In the genomic region with DNA sequence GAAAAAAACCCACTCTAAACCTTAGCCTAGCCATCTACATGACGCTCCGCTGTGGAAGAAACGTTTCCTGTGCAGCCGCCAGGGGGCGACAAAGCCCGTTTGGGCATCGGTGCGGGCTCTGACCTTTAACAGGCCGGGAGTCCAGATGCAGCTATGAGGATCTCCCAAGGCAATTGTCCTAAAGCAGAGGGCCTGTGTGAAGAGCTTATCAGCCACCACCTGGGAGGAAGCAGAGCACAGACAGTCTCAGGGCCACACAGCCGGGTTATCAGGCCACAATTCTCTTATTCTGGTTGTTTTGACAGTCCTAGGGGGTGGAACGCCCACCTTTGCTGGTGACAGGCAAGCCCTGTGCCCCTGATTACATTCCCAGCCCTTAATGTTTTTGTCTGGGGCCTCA, we compare ENCODE assay signal across 9 mouse cellular contexts. TPM values are rescaled to one million over a fixed set of nuclear protein-coding genes. Genes with fewer than 3 reads are reported as not detected.
DNase-seq lines count a peak whose midpoint lies in the region; ATAC-seq and TF ChIP-seq lines count a peak whose summit lies in the region.
"Had no signal": no experiment of that assay in that cellular context is flagged by ENCODE, and none has a peak within 500 bp of the region (broad histone marks: within the 10 kb centered on the region; RNA-seq: fewer than 3 reads in every experiment).

No protein-coding gene starts in this region.

- peak; percentile 95 for TF ChIP-seq CTCF in Patski (IDR thresholded peaks at IDR 0.05)
- TF ChIP-seq CTCF in gastrocnemius, adult 2 months (IDR thresholded peaks at IDR 0.05): peak; percentile 95
- TF ChIP-seq CTCF in left cerebral cortex, adult 2 months (IDR thresholded peaks at IDR 0.05): peak; percentile 95

- H3K27me3 ChIP-seq in Patski: no peaks in the 10 kb centered on the region
- peaks cover 2% of the 10 kb centered on the region for H3K27me3 ChIP-seq in megakaryocyte, embryonic 14.5 days (replicated peaks)

- POLR2A ChIA-PET in Patski (lab: Charles Lee): interaction anchor here (0.6 to 2.8 kb wide), 3 partner anchors 44 to 408 kb away, joined by 4 to 13 read pairs (median 6); no protein-coding TSS in a partner anchor

- peak overlapping the region; percentile 56 for H3K27ac ChIP-seq in gastrocnemius, adult 2 months
- no peak overlapping the region for H3K27ac ChIP-seq in left cerebral cortex, adult 2 months

- H3K4me1 ChIP-seq in megakaryocyte, embryonic 14.5 days: peaks cover 55% of the 10 kb centered on the region

- no peak overlapping the region for H3K4me3 ChIP-seq in gastrocnemius, adult 2 months
- no peak overlapping the region for H3K4me3 ChIP-seq in left cerebral cortex, adult 2 months
- peak overlapping the region; percentile 14 for H3K4me3 ChIP-seq in megakaryocyte, embryonic 14.5 days (replicated peaks)
- H3K4me3 ChIP-seq: myocyte had no signal

- H3K9me3 ChIP-seq in megakaryocyte, embryonic 14.5 days: no peaks in the 10 kb centered on the region

- intact Hi-C loops in gastrocnemius, adult 2 months (cut with DNase I): loop anchor here (1.0 to 2.0 kb wide), 2 partner anchors 44 to 97 kb away; a partner anchor contains a TSS
- intact Hi-C loops in left cerebral cortex, adult 2 months (cut with DNase I): loop anchor here (1.0 to 2.0 kb wide), 2 partner anchors 44 to 97 kb away; a partner anchor contains a TSS

- H3K36me3 ChIP-seq in megakaryocyte, embryonic 14.5 days (replicated peaks; ENCODE audit: low read length): no peaks in the 10 kb centered on the region

- CTCF ChIA-PET in Patski (lab: Charles Lee): interaction anchor here (0.7 to 5.6 kb wide), 11 partner anchors 10 to 196 kb away, joined by 3 to 74 read pairs (median 4); a partner anchor contains a TSS

- ATAC-seq in Patski: peak; percentile 76

- no peak for DNase-seq in Patski (ENCODE audit: low read depth, low spot score)
- DNase-seq in cerebellum, postnatal 14 days: peak; percentile 95
- peak; percentile 93 for DNase-seq in gastrocnemius, adult 2 months
- peak; percentile 92 for DNase-seq in induced T-regulatory cell, adult 2 months (ENCODE audit: low read depth)
- DNase-seq in left cerebral cortex, adult 2 months (ENCODE audit: extremely low spot score in 1 of 2, low spot score in 2 of 2): peak; percentile 80 to 85
- peak; percentile 75 to 81 for DNase-seq in right cerebral cortex, adult 2 months (ENCODE audit: low spot score in 2 of 2)
- DNase-seq in urinary bladder, postnatal 10 days (ENCODE audit: low spot score): peak; percentile 62

- in situ Hi-C loops in Patski (cut with MboI; ENCODE audit: low pct_unique_long_range_greater_than_20kb): loop anchor here (5.0 kb wide), 1 partner anchor 94 kb away; no protein-coding TSS in a partner anchor

RNA-seq across cellular contexts. Expression of a gene that starts 1.3 kb away (rescaled TPM):
- polyA plus RNA-seq in Patski (2021): not detected
- not detected for total RNA-seq in gastrocnemius, adult 2 months (2021)
- total RNA-seq in left cerebral cortex, adult 2 months (2021): 1 to 10 TPM; 1.2 to 2.4 TPM
- not detected in 2 replicates for polyA plus RNA-seq in megakaryocyte, embryonic 14.5 days (2012; ENCODE audit: insufficient read depth, low replicate concordance)
- polyA plus RNA-seq: myocyte had no signal

RNA-seq across cellular contexts. Expression of a gene that starts 7.1 kb away (rescaled TPM):
- polyA plus RNA-seq in Patski (2021): 245 TPM
- total RNA-seq in gastrocnemius, adult 2 months (2021): 100 to 1,000 TPM; 168 to 178 TPM
- total RNA-seq in left cerebral cortex, adult 2 months (2021): 10 to 100 TPM; 47.5 to 53.6 TPM
- 46.8 and 61.6 TPM in 2 replicates for polyA plus RNA-seq in megakaryocyte, embryonic 14.5 days (2012; ENCODE audit: insufficient read depth, low replicate concordance)

RNA-seq across cellular contexts. Expression of a gene that starts 22.2 kb away (rescaled TPM):
- 47.4 TPM for polyA plus RNA-seq in Patski (2021)
- total RNA-seq in gastrocnemius, adult 2 months (2021): 1 to 10 TPM; 8.6 to 9.1 TPM
- 10 to 100 TPM; 47.9 to 54.6 TPM for total RNA-seq in left cerebral cortex, adult 2 months (2021)
- polyA plus RNA-seq in megakaryocyte, embryonic 14.5 days (2012; ENCODE audit: insufficient read depth, low replicate concordance): 94.7 and 248 TPM in 2 replicates

RNA-seq across cellular contexts. Expression of a gene that starts 25.6 kb away (rescaled TPM):
- polyA plus RNA-seq in Patski (2021): 36.9 TPM
- 10 to 100 TPM; 11.0 to 12.6 TPM for total RNA-seq in gastrocnemius, adult 2 months (2021)
- 10 to 100 TPM; 43.3 to 46.1 TPM for total RNA-seq in left cerebral cortex, adult 2 months (2021)
- polyA plus RNA-seq in megakaryocyte, embryonic 14.5 days (2012; ENCODE audit: insufficient read depth, low replicate concordance): 32.6 and 47.4 TPM in 2 replicates

RNA-seq across cellular contexts. Expression of a gene that starts 48.3 kb away (rescaled TPM):
- 42.7 TPM for polyA plus RNA-seq in Patski (2021)
- total RNA-seq in gastrocnemius, adult 2 months (2021): 10 to 100 TPM; 68.0 to 77.4 TPM
- total RNA-seq in left cerebral cortex, adult 2 months (2021): 10 to 100 TPM; 45.3 to 49.5 TPM
- polyA plus RNA-seq in megakaryocyte, embryonic 14.5 days (2012; ENCODE audit: insufficient read depth, low replicate concordance): 53.1 and 67.2 TPM in 2 replicates

Comparison
In these comparisons a context has a peak if more than half of its experiments do, and no peak if none do; other contexts are left out.
1. RNA of a gene that starts 22.2 kb away (total RNA-seq): 47.9 to 54.6 TPM in left cerebral cortex, adult 2 months; 8.6 to 9.1 TPM in gastrocnemius, adult 2 months; every median in the first group is over 4 times any median in the second.
2. Peak in every context shown above with its lines, with median percentiles within 50 percentile points of each other: CTCF ChIP-seq.